Mouse (Mus musculus) retina, postnatal 7 days (tissue): Measurements from ENCODE around the gene Pde10a.

Source experiments
- DNase-seq: peaks from one replicate; pipeline ENCODE4 v3.0.0-alpha.2; 2012; ENCODE audit warnings: low read depth, low spot score

Gene Pde10a

DNA sequence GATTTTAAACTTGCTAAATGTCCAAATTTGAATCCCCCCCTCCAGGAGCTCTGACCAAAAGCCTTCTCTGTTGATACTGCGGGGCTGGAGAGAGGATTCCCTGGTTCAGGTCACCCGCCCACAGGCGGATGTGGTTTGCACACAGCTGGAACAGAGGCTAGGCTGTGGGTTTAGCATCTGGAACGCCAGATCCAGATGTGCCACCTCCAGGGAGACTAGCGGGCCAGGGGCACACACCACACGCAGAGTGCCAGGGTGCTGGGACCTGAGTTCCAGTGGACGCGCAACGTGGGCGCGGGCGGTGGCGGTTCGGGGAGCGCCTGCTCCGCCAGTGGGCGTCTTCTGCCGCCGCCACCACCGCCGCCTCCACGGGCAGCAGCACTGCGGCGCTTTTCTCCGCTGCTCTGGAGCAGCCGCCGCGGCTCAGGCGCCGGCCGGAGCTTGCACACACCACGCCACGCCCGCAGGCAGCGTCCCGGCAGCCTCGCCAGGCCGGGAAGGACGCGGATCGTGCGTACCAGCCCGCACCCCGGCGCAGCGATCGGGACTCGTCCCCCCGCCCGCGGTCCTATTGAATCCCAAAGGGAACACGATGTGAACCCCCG, 275.4 kb downstream of the Pde10a start:
- DNase-seq, result no peak

DNA sequence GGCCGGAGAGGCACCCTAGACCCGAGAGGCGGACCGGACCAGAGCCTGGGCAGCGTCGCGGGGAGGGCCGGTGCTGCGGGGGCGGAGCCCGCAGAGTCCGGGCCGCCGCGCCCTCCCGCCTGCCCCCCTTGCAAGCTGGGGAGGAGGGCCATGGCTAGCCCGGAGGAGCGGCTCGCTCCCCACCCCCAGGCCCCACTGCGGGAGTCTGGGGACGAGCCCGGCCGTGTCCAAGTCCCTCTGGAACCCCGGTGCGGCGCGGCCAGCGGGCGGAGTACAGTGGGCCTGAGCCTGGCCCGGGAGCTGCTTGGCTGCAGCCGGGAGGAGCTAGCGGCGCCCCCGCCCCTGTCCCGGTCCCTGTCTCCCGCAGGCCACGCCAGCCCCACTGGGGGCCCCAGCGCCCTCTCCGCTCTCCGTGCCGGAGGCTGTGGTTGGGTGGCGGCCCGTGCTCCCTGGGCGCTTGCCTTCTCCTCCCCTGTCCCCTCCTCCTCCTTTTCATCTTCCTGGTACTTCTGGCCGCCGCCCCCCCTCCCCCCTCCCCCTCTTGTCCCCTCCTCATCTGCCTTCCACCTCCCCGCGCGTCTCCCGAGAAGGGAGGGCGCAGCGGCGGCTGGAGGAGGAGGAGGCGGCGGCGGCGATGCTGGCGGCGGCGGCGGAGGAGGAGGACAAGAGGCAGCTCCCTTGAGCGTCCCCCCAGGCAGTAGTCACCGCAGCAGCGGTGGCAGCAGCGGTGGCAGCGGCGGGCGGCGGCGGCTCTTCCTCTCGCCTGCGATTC, 276.1 kb downstream of the Pde10a start:
- peak; percentile 49 for DNase-seq

GRCm38 (mm10) chr17:8801855-8802104, 276.6 kb downstream of the Pde10a start:
- DNase-seq, result no peak

GRCm38 (mm10) chr17:8802161-8802888, 277.2 kb downstream of the Pde10a start:
- no peak for DNase-seq

- no peak for DNase-seq
Measured at GRCm38 (mm10) chr17:8802889-8803799, 278.0 kb downstream of the Pde10a start.

- DNase-seq, result no peak
Measured at GRCm38 (mm10) chr17:8807345-8807744, 282.2 kb downstream of the Pde10a start.

- DNase-seq, result no peak
Measured at GRCm38 (mm10) chr17:8809771-8810170, 284.6 kb downstream of the Pde10a start.

DNA sequence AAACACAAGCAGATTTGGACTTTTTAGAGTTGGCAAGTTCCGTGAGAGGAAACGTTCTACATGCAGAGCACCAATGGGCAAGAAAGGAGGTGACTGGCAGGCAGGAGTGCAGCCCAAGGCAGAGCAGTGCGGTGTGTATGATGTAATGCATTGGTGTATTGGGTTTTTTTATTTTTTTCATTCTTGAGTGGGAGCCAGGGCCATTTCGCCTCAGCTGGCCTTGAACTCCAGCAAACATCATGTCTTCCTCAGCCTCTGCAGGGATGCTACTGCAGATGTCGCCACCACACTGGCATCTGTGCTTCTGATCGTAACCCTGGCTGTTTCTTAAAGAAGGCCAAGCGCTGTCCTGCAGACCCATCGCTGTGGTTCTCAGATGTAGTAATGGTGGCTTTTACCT, 285.0 kb downstream of the Pde10a start:
- DNase-seq, result no peak

GRCm38 (mm10) chr17:8812228-8812865, 287.2 kb downstream of the Pde10a start:
- no peak for DNase-seq

GRCm38 (mm10) chr17:8813773-8814491, 288.8 kb downstream of the Pde10a start:
- DNase-seq, result no peak

GRCm38 (mm10) chr17:8815376-8815775, 290.2 kb downstream of the Pde10a start:
- no peak for DNase-seq

DNA sequence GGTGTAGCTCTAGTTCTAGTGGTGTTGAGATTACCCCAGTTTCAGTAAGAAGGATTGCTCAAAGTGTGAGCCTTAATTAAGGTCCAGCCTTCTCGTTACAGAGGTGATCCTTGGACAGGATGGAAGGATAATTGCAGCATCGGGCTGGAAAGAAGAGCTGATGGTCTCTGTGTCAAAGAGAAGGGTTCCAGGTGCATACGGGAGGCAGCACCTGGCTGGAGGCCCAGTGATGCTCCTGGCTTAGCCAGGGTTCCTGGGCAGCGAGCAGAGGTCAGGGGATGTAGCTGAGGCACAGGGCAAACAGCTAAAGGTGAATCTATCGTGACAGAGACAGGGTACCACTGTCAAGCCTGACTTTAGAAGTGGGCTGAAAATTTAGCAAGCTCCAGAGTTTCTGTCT, 290.7 kb downstream of the Pde10a start:
- no peak for DNase-seq

- no peak for DNase-seq
Measured at GRCm38 (mm10) chr17:8818675-8819074, 293.5 kb downstream of the Pde10a start.

DNA sequence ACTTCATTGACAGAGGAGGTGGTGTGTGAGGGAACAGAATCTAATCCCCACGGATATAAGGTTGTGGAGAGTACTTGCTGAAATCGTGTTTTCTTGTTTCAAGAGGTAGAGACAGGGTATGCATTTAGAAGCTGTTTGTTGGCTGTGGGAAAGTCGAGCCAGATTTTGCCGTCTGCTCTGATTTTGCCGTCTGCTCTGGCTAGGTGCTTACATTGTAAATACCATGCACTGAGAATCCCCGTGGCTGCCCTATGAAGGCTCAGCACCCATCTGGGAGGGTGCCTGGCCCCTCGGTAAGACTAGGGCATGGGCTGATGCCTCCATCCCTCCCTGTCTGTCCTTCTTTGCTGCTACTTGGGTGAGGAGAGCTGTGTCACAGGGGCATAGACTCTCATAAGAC, 298.4 kb downstream of the Pde10a start:
- no peak for DNase-seq

DNA sequence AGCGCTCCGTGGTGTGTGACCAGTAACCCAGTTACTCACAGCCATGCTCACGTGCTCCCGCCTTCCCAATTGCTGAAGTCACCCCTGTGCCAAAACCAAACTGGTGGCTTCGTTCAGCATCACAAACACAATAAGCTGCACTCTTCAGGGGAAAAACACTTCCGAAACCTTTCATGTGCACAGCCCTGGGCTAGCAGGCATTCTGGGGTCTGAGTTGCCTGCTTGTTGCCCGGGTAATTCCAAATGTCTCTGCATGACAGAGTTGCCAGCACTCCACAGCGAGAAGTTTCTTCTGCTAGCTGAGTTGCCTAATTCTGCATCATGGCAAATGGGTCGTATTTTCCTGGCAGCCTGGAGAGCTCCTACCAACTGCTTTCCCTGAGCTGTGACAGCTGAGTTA, 302.0 kb downstream of the Pde10a start:
- DNase-seq, result no peak

DNA sequence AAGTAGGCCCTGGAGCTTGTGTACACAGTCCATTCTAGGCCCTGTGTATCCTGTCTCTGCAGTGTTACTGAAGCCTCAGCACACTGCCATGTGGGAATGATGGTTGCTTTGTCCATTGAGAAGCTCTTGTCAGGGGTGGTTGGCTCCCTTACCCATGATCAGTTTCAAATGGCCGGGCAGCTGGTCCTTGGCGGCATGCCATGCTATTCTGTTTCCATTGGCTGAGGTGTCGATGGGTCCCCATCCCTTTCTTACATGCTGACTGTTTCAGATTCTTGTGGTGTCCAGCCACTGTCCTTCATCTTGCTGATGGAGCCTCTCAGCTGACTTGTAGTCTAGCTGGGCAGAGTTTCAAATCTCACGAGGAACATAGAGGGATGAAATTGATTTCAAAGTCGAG, 305.8 kb downstream of the Pde10a start:
- no peak for DNase-seq

GRCm38 (mm10) chr17:8836292-8836691, 311.1 kb downstream of the Pde10a start:
- DNase-seq, result no peak

- DNase-seq, result no peak
Measured at GRCm38 (mm10) chr17:8838252-8838651, 313.1 kb downstream of the Pde10a start.

GRCm38 (mm10) chr17:8839237-8840011, 314.3 kb downstream of the Pde10a start:
- DNase-seq, result no peak

GRCm38 (mm10) chr17:8841094-8841493, 315.9 kb downstream of the Pde10a start:
- no peak for DNase-seq
